Mouse (Mus musculus) CH12.LX (cell line): ENCODE results near the gene Nupr1. TPM values are rescaled to one million over a fixed set of nuclear protein-coding genes. Genes with fewer than 3 reads are reported as not detected.

Experiments
- DNase-seq: peaks from one replicate; pipeline ENCODE4 v3.0.0-alpha.2; 2013; ENCODE audit errors: extremely low read depth
- H3K27ac ChIP-seq: 2 replicates; pipeline ENCODE4 v1.5.1; 2012; ENCODE audit warnings: low read depth, mild to moderate bottlenecking, control low read depth, moderate library complexity; ENCODE audit not compliant: insufficient read depth
- H3K27me3 ChIP-seq: replicated peaks from 2 replicates; pipeline ENCODE3; 2012; ENCODE audit warnings: inconsistent platforms
- H3K36me3 ChIP-seq, 2 experiments: replicated peaks in 1 of 2; 2 replicates each; pipeline versions ENCODE3 to v1.6.1; 2012; ENCODE audit warnings: inconsistent platforms in 1 of 2, low read length in 1 of 2, mild to moderate bottlenecking in 1 of 2, mixed read lengths in 1 of 2, moderate library complexity in 1 of 2; ENCODE audit not compliant: control insufficient read depth in 1 of 2, insufficient read depth in 1 of 2
- H3K4me1 ChIP-seq, 2 experiments: 2 replicates each; pipeline ENCODE4 v1.6.1; 2012; ENCODE audit warnings: inconsistent platforms in 1 of 2, moderate library complexity in 1 of 2; ENCODE audit not compliant: insufficient read depth in 2 of 2, control insufficient read depth in 1 of 2
- H3K4me2 ChIP-seq: 2 replicates; pipeline ENCODE4 v1.6.1; 2012; ENCODE audit warnings: low read depth, mild to moderate bottlenecking, control low read depth; ENCODE audit not compliant: poor library complexity, insufficient read depth, severe bottlenecking
- H3K4me3 ChIP-seq, 3 experiments: fragments of 150-350 bp in 1 of 3; sonication (generic) in 1 of 3; replicated peaks in 1 of 3; 2 replicates each; pipeline versions ENCODE3 to v1.5.1; 2011 to 2012; ENCODE audit warnings: low read depth in 2 of 3, low read length in 2 of 3, mild to moderate bottlenecking in 2 of 3, moderate library complexity in 2 of 3, control low read depth in 1 of 3, improper control_type of control experiment in 1 of 3, inconsistent platforms in 1 of 3, mixed read lengths in 1 of 3; ENCODE audit not compliant: poor library complexity in 1 of 3
- H3K79me2 ChIP-seq: replicated peaks from 2 replicates; pipeline ENCODE4 v1.6.1; 2012; ENCODE audit warnings: mild to moderate bottlenecking, moderate library complexity; ENCODE audit not compliant: control insufficient read depth, poor library complexity, insufficient read depth, severe bottlenecking; ENCODE audit errors: extremely low read depth
- H3K9ac ChIP-seq: 2 replicates; pipeline ENCODE4 v1.6.1; 2012; ENCODE audit warnings: low read depth, mild to moderate bottlenecking, control low read depth, moderate library complexity; ENCODE audit not compliant: insufficient read depth
- H3K9me3 ChIP-seq: replicated peaks from 2 replicates; pipeline ENCODE3; 2012; ENCODE audit warnings: low read length, inconsistent platforms, mixed read lengths
- CHD1 ChIP-seq: IDR thresholded peaks from 2 replicates; pipeline ENCODE4 v1.6.1; 2012; ENCODE audit warnings: low read depth, low read length, improper control_type of control experiment, inconsistent platforms
- CHD2 ChIP-seq: IDR thresholded peaks from 2 replicates; pipeline ENCODE4 v1.6.1; 2011; ENCODE audit warnings: low read length, improper control_type of control experiment
- CTCF ChIP-seq, 2 experiments: IDR thresholded peaks in 1 of 2; conservative IDR thresholded peaks in 1 of 2; 2 replicates each; pipeline ENCODE4 v1.5.1; 2011 to 2012; ENCODE audit warnings: low read depth in 2 of 2, low read length in 2 of 2, improper control_type of control experiment in 1 of 2, inconsistent platforms in 1 of 2, mild to moderate bottlenecking in 1 of 2, moderate library complexity in 1 of 2
- E2F4 ChIP-seq: IDR thresholded peaks from 2 replicates; pipeline ENCODE4 v1.6.1; 2011; ENCODE audit warnings: low read depth, low read length, improper control_type of control experiment; ENCODE audit not compliant: insufficient replicate concordance
- EP300 ChIP-seq: IDR thresholded peaks from 2 replicates; pipeline ENCODE4 v1.6.1; 2011; ENCODE audit warnings: low read length, improper control_type of control experiment
- ETS1 ChIP-seq: conservative IDR thresholded peaks from 2 replicates; pipeline ENCODE4 v1.6.1; 2012; ENCODE audit warnings: low read depth, mild to moderate bottlenecking, inconsistent platforms, low read length, improper control_type of control experiment, moderate library complexity
- GABPA ChIP-seq: IDR thresholded peaks from 2 replicates; pipeline ENCODE4 v1.6.1; 2012; ENCODE audit warnings: low read depth, low read length, improper control_type of control experiment, inconsistent platforms; ENCODE audit not compliant: insufficient replicate concordance
- HCFC1 ChIP-seq: IDR thresholded peaks from 2 replicates; pipeline ENCODE4 v1.6.1; 2012; ENCODE audit warnings: low read depth, mild to moderate bottlenecking, inconsistent platforms, low read length, improper control_type of control experiment
- IRF4 ChIP-seq: IDR thresholded peaks from 2 replicates; pipeline ENCODE4 v1.6.1; 2014; ENCODE audit warnings: low read depth, mild to moderate bottlenecking, inconsistent platforms, low read length, improper control_type of control experiment
- JUN ChIP-seq: IDR thresholded peaks from 2 replicates; pipeline ENCODE4 v1.6.1; 2011; ENCODE audit warnings: low read depth, mild to moderate bottlenecking, low read length, improper control_type of control experiment, moderate library complexity; ENCODE audit not compliant: insufficient read depth
- JUND ChIP-seq: conservative IDR thresholded peaks from 2 replicates; pipeline ENCODE4 v1.6.1; 2011; ENCODE audit warnings: low read depth, low read length, improper control_type of control experiment
- KAT2A ChIP-seq: IDR thresholded peaks from 2 replicates; pipeline ENCODE4 v1.6.1; 2012; ENCODE audit warnings: low read length, improper control_type of control experiment, inconsistent platforms; ENCODE audit not compliant: insufficient replicate concordance
- MAFK ChIP-seq: IDR thresholded peaks from 2 replicates; pipeline ENCODE4 v1.6.1; 2011; ENCODE audit warnings: low read length, improper control_type of control experiment; ENCODE audit not compliant: insufficient replicate concordance
- MEF2A ChIP-seq: IDR thresholded peaks from 2 replicates; pipeline ENCODE4 v1.6.1; 2014; ENCODE audit warnings: low read depth, mild to moderate bottlenecking, inconsistent platforms, low read length, improper control_type of control experiment, borderline replicate concordance
- MXI1 ChIP-seq: IDR thresholded peaks from 2 replicates; pipeline ENCODE4 v1.6.1; 2011; ENCODE audit warnings: mild to moderate bottlenecking, low read depth, low read length, improper control_type of control experiment
- NELFE ChIP-seq: IDR thresholded peaks from 2 replicates; pipeline ENCODE4 v1.6.1; 2011; ENCODE audit warnings: low read depth, low read length, improper control_type of control experiment
- NRF1 ChIP-seq: IDR thresholded peaks from 2 replicates; pipeline ENCODE4 v1.6.1; 2014; ENCODE audit warnings: low read depth, mild to moderate bottlenecking, inconsistent platforms, low read length, improper control_type of control experiment, moderate library complexity
- PAX5 ChIP-seq: IDR thresholded peaks from 2 replicates; pipeline ENCODE4 v1.6.1; 2012; ENCODE audit warnings: low read length, inconsistent platforms, mixed read lengths
- POLR2AphosphoS2 ChIP-seq: IDR thresholded peaks from 2 replicates; pipeline ENCODE4 v1.6.1; 2011; ENCODE audit warnings: low read depth, low read length, improper control_type of control experiment
- RAD21 ChIP-seq: IDR thresholded peaks from 2 replicates; pipeline ENCODE4 v1.6.1; 2011; ENCODE audit warnings: low read depth, mild to moderate bottlenecking, low read length, improper control_type of control experiment, moderate library complexity
- RCOR1 ChIP-seq: conservative IDR thresholded peaks from 2 replicates; pipeline ENCODE4 v1.6.1; 2012; ENCODE audit warnings: low read depth, mild to moderate bottlenecking, inconsistent platforms, low read length, improper control_type of control experiment
- SIN3A ChIP-seq: IDR thresholded peaks from 2 replicates; pipeline ENCODE4 v1.6.1; 2012; ENCODE audit warnings: low read length, improper control_type of control experiment, inconsistent platforms
- SMC3 ChIP-seq: IDR thresholded peaks from 2 replicates; pipeline ENCODE4 v1.6.1; 2011; ENCODE audit warnings: low read depth, low read length, improper control_type of control experiment
- TBP ChIP-seq: conservative IDR thresholded peaks from 2 replicates; pipeline ENCODE4 v1.6.1; 2011; ENCODE audit warnings: low read depth, low read length, improper control_type of control experiment
- TCF12 ChIP-seq: IDR thresholded peaks from 2 replicates; pipeline ENCODE4 v1.6.1; 2014; ENCODE audit warnings: low read depth, mild to moderate bottlenecking, inconsistent platforms, low read length, improper control_type of control experiment
- ZC3H11A ChIP-seq: IDR thresholded peaks from 2 replicates; pipeline ENCODE4 v1.6.1; 2012; ENCODE audit warnings: low read depth, mild to moderate bottlenecking, inconsistent platforms, low read length, improper control_type of control experiment
- ZMIZ1 ChIP-seq: IDR thresholded peaks from 2 replicates; pipeline ENCODE4 v1.6.1; 2012; ENCODE audit warnings: low read depth, mild to moderate bottlenecking, inconsistent platforms, low read length, improper control_type of control experiment
- ZNF384 ChIP-seq: IDR thresholded peaks from 2 replicates; pipeline ENCODE4 v1.6.1; 2012; ENCODE audit warnings: low read depth, low read length, improper control_type of control experiment, inconsistent platforms
- dilution Hi-C: fragments of 300-500 bp; cut with MboI; formaldehyde crosslinking; loops from 2 replicates; pipeline ENCODE4 v1.14.3; 2020; ENCODE audit warnings: low sequenced_read_pairs; ENCODE audit not compliant: extremely low pct_unique_long_range_greater_than_20kb, extremely low pct_ligation_motif_present
- in situ Hi-C: fragments of 300-500 bp; cut with MboI; formaldehyde crosslinking; loops from 3 replicates; pipeline ENCODE4 v1.14.3; 2019; ENCODE audit warnings: low sequenced_read_pairs, low pct_ligation_motif_present, low pct_unique_long_range_greater_than_20kb, mixed read lengths
- polyA plus RNA-seq: library from polyadenylated mRNA; unstranded; fragments of >175 nt; gene quantifications from 2 replicates; pipeline ENCODE4 v1.2.1, GENCODE M21; 2012; ENCODE audit warnings: low read depth; ENCODE audit not compliant: insufficient read length
- total RNA-seq, 2 experiments: library from RNA; depleted of rRNA; stranded (reverse); fragments of 300-350 nt in 1 of 2; fragments of >200 nt in 1 of 2; gene quantifications; 2 replicates each; pipeline ENCODE4 v1.2.3; 2012 to 2014

The Nupr1 gene
- total and polyA plus RNA-seq, 3 experiments = 6.4 to 13.9 (median 13.5) TPM

GRCm38 (mm10) chr7:126586839-126587238 lies 43.8 kb downstream of the Nupr1 start:
- in situ Hi-C loops = no loop called here
- Histone ChIP-seq H3K79me2 (no peaks in the 10 kb centered on the region), H3K4me3 (no peak overlapping the region), H3K9ac (no peak overlapping the region), H3K4me2 (no peak overlapping the region), H3K27ac (no peak overlapping the region), H3K36me3 (peaks cover 0 to 19% of the 10 kb centered on the region in 2 experiments), H3K27me3 (no peaks in the 10 kb centered on the region), H3K4me1 (peaks cover 9 to 36% of the 10 kb centered on the region in 2 experiments; a peak in 3 of 4 replicates), H3K9me3 (no peaks in the 10 kb centered on the region)
- dilution Hi-C loops = no loop called here
- no peak for TF ChIP-seq MXI1
- no peak for TF ChIP-seq E2F4
- TF ChIP-seq SMC3 = no peak
- TF ChIP-seq KAT2A = no peak
- no peak for TF ChIP-seq CHD2
- TF ChIP-seq PAX5 = no peak
- TF ChIP-seq POLR2AphosphoS2 = no peak
- no peak for TF ChIP-seq HCFC1
- TF ChIP-seq MEF2A = no peak
- no peak for TF ChIP-seq GABPA
- TF ChIP-seq TBP = no peak
- TF ChIP-seq JUND = no peak
- TF ChIP-seq CTCF (conservative IDR thresholded peaks at IDR 0.05 in 1 of 2, IDR thresholded peaks at IDR 0.05 in 1 of 2; ENCODE audit: low read depth in 2 of 2, low read length in 2 of 2) = no peak
- TF ChIP-seq RCOR1 = no peak
- no peak for TF ChIP-seq SIN3A
- no peak for TF ChIP-seq NELFE
- no peak for TF ChIP-seq NRF1
- TF ChIP-seq ETS1 = no peak
- DNase-seq = no peak

- dilution Hi-C loops = no loop called here
- H3K4me2 ChIP-seq = peak within 1 kb of the TSS; percentile 3
- peak within 1 kb of the TSS in 2 of 3 experiments; percentile 57 to 78 for H3K4me3 ChIP-seq
- in situ Hi-C loops = no loop called here
- peaks cover 7 to 31% of the 10 kb centered on the region in 2 experiments for H3K36me3 ChIP-seq
- H3K27me3 ChIP-seq = no peaks in the 10 kb centered on the region
- peaks cover 9 to 38% of the 10 kb centered on the region in 2 experiments; a peak in 3 of 4 replicates for H3K4me1 ChIP-seq
- H3K27ac ChIP-seq = no peak within 1 kb of the TSS
- DNase-seq = no peak
- H3K9me3 ChIP-seq = no peaks in the 10 kb centered on the region
- TF ChIP-seq E2F4 (no peak), ETS1 (no peak), EP300 (no peak), ZMIZ1 (no peak), JUND (no peak), ZC3H11A (no peak), NRF1 (no peak), JUN (no peak), ZNF384 (no peak), TCF12 (no peak), RAD21 (no peak), CHD2 (no peak), IRF4 (no peak), MAFK (no peak), CHD1 (no peak), TBP (no peak)
- H3K79me2 ChIP-seq = no peaks in the 10 kb centered on the region
- no peak within 1 kb of the TSS; the same call in 1 of the 2 replicates for H3K9ac ChIP-seq
Observed at GRCm38 (mm10) chr7:126585717-126586116, 44.9 kb downstream of the Nupr1 start, which contains the start of gene Cln3. TSS of gene Cln3 (minus strand) at chr7:126585817.
